Mouse (Mus musculus): ENCODE results near the gene Btnl1.

Btnl1 gene

GRCm38 (mm10) chr17:34376847-34377246 lies at the start of gene Btnl1:
Gene Btnl1, plus strand, starts transcription at chr17:34377132.
- no peak for DNase-seq (ENCODE audit: low spot score in 2 of 2)

DNA sequence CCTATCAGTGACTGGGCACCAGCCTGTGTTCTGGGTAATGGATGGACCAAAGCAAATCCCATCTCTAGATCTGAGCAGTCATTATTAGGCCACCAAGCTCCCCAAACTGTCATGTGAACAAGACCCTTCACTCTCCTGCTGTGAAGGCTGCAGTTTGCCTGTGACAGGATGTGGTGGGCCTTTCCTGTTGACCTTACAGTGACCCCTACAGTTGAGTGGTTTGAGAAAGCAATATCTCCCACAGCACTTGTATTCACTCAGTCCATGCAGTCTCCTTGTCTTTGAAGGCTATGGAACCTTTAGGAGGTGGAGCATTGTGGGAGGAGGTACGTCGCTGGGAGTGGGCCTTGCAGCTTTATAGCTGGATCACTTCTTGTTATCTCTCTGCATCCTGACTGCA lies 47.1 kb upstream of the Btnl1 start:
- DNase-seq (ENCODE audit: low spot score in 2 of 2), result no peak

DNA sequence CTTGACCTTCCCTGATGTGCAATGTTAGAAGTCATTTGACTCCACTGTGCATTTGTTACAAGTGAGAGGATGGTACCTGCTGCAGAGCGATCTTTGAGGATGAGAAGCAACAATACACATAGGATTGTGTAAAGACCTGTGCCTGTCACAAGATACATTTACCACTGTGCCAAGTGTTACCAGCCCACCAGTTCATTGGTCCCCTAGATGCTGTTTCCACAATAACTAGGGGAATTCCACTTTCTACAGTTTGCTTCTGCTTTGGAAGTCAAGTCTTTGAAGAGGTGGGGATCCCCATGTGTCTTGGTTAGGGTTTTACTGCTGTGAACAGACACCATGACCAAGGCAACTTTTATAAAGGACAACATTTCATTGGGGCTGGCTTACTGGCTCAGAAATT lies 45.7 kb upstream of the Btnl1 start:
- DNase-seq (ENCODE audit: low spot score in 2 of 2), result no peak

DNA sequence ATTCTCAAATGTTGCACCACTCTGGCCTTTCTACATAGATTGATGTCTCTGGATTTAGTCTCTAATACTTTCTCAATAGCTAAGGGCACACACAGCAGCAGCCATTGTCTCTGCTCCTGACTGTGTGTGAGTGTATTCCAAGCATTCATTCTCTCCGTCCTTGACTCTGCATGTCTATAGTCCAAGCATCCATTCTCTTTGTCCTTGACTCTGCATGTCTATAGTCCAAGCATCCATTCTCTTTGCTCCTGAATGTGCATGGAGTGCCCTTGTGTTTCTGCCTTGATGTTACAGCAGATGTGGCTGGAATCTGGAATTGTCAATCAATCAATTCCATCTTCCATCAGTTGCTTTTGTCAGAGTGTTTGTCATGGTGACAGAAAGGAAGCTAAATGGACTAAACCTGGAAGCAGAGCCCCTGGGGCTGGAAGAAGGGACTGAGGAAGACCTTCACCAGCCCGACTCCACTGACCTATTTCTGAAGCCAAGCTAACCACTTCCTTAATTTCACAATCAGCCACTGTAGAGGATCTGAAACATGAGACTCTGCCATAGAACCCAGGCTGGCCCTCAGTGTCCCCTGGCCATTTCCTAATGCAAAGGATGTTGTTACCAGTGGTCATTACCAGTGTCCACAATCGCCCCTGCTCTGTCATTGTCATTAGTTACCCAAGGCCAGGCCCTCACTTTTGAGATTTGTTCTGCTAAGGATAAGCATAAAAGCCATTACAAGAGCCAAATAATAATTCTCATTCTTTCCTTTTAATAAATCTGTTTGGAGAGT lies 36.1 kb upstream of the Btnl1 start:
- no peak for DNase-seq (ENCODE audit: low spot score in 2 of 2)

DNA sequence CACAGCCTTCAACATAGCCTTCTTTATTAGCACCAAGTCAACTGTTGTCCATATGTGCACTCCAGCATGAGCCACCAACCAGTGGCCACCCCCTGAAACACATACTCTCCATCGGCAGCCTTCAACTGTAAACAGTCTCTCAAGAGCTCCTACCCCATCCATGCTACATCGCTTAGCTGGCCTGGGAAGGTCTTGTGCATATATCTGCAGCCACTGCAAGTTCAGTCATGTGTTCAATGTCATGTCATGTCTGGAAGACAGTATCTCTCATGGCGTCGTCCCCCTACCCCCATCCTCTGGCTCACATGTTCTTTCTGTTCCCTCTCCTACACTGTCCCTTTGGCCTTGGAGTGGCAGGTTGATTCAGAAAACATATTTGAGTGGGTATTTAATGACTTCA lies 32.0 kb upstream of the Btnl1 start:
- DNase-seq (ENCODE audit: low spot score in 2 of 2), result no peak

GRCm38 (mm10) chr17:34345486-34345885 lies 31.4 kb upstream of the Btnl1 start:
- DNase-seq (ENCODE audit: low spot score in 2 of 2), result no peak

- DNase-seq (ENCODE audit: low spot score in 2 of 2), result no peak
Observed at GRCm38 (mm10) chr17:34346041-34346440, 30.9 kb upstream of the Btnl1 start.

- DNase-seq (ENCODE audit: low spot score in 2 of 2), result no peak
Observed at GRCm38 (mm10) chr17:34347606-34348308, 29.2 kb upstream of the Btnl1 start.

GRCm38 (mm10) chr17:34349429-34349828 lies 27.5 kb upstream of the Btnl1 start:
- peak; percentile 54 to 58 for DNase-seq (ENCODE audit: low spot score in 2 of 2)

DNA sequence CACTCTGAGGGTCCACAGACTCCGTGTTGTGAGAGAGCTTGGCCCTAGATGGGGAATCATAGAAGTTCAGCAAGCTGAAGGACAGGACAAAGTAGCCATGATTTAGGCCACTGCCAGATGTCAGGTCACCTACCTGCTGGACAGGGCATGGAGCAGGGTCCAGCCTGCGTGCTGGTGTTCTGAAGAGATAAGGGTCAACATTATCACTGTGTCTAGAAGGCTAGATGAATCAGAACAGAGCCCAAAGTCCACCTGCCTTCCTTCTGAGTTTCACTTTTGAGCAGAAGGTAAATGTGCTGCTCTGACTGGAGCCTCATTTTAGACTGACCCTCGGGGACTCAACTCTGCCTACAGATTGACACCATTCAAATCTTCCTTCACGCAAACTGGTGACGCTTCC lies 22.4 kb upstream of the Btnl1 start, which contains the start of gene Btnl2:
TSS of gene Btnl2 (plus strand) at position 284 of the 400 bp plus-strand sequence.
- DNase-seq (ENCODE audit: low spot score in 2 of 2), result no peak

DNA sequence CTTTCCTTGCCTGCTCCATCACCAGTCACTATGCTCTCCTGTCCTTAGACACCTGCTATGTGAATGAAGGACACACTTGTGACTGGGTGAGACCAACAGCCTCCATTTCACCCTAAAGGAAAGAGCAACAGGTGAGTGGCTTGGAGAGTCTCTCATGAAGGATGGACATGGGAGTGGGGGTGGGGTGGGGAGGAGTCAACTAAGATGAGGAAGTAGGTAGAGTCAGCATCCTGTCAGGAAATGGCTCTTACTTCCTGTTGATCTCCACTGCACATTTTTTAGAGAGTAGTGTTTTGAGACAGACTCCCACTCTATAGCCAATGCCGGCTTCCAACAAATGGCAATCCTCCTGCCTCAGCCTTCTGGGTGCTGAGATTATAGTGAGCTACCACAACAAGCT lies 22.0 kb upstream of the Btnl1 start:
- DNase-seq (ENCODE audit: low spot score in 2 of 2), result no peak

GRCm38 (mm10) chr17:34362954-34363546 lies 13.9 kb upstream of the Btnl1 start:
- DNase-seq (ENCODE audit: low spot score in 2 of 2), result no peak

GRCm38 (mm10) chr17:34363676-34364310 lies 13.1 kb upstream of the Btnl1 start:
- DNase-seq (ENCODE audit: low spot score in 2 of 2), result no peak

- no peak for DNase-seq (ENCODE audit: low spot score in 2 of 2)
Observed at GRCm38 (mm10) chr17:34365031-34365430, 11.9 kb upstream of the Btnl1 start.

DNA sequence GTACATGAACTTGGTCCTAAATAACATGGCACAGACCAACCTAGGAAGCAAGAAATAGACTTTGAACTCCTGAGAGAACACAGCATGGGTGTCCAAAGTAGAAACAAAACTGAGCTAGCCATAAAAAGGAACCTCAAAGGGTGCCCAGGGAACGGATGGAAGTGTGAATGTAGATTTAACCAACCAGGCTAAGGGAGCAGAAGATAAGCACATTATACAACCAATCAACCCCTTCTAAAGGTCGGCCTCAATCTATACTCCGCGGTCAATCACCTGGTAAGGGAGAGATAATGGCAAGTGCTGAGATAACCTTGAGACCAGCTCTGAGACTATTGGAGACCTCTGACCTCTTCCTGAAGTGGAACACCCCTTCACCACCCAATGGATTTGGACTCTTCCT lies 6.4 kb upstream of the Btnl1 start:
- DNase-seq (ENCODE audit: low spot score in 2 of 2), result no peak

DNA sequence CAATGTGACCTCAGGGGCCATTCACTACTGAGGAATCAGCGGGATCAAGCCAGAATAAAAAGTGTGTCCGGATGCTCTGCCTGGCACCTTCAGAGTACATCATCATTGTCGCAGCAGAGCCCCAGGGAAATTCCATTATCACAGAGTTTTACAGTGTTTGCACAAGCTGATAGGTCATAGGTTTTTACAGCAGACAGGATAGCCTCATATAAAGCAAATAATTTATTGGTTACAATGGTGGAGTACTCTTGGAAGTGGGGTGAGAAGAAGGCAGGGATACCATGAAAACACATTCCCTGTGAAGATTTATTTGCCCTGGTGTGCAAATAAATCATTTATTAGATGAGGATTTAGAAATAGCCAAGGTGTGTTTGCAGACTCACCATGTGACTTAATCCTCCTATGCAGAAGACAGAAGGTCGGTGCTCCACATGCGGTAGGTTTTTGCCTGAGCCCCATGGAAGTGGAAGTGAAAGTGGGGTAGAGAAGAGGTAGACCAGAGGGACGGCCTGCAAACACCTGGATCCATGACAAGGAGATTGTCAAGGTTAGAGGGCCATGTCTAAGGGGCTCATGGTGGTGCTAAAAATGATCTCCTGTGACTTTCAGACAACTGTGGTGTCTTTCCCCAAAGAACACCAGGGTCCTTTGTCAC lies 3.8 kb upstream of the Btnl1 start:
- no peak for DNase-seq (ENCODE audit: low spot score in 2 of 2)

GRCm38 (mm10) chr17:34377450-34378209 lies 698 bp downstream of the Btnl1 start:
- DNase-seq (ENCODE audit: low spot score in 2 of 2), result no peak

GRCm38 (mm10) chr17:34378716-34379115 lies 1.8 kb downstream of the Btnl1 start:
- DNase-seq (ENCODE audit: low spot score in 2 of 2), result no peak

DNA sequence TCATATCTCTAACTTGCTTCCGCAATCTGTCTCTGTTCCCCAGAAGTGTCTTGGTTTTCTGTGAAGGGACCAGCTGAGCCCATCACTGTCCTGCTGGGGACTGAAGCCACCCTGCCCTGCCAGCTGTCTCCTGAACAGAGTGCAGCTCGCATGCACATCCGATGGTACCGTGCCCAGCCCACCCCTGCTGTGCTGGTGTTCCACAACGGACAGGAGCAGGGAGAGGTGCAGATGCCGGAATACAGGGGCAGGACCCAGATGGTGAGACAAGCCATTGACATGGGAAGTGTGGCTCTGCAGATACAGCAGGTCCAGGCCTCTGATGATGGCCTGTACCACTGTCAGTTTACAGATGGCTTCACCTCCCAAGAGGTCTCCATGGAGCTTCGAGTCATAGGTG lies 2.5 kb downstream of the Btnl1 start:
- no peak for DNase-seq (ENCODE audit: low spot score in 2 of 2)

DNA sequence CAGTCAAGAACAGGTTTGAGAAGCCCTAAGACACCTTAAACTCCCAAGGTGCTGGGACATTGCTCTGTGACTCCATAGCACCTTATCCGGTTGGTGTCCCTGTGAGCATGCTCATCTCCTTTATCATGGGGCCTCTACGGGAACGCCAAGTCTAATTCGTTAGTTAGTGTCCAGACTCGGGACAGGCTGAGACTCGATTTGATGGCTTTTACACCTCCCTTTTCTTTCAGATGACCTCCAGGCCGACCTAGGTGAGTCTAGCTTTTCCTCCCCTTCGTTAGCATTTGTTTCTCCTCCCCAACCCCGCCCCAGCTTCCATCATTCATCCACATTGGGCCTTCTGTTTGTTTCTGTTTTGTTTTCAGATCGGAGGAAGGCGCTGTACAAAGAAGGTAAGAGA lies 4.9 kb downstream of the Btnl1 start:
- DNase-seq (ENCODE audit: low spot score in 2 of 2), result no peak

DNA sequence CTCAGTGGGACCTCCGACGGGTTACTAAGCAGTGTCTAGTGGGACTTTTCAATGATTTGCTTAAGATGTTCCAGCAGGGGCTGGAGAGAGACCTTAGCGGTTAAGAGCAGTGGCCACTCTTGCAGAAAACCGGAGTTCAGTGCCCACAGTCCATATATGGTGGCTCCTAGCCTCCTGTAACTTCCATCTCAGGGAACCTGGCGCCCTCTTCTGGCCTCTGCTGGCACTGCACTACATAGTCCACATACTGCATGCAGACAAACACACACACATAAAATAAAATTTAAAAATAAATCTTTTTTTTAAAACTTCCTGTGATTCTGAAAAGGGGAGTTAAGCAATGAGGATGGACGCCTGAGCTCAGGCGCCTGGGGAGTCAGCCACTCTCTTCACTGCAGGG lies 6.3 kb downstream of the Btnl1 start:
- DNase-seq (ENCODE audit: low spot score in 2 of 2), result no peak
